Mouse (Mus musculus): Measurements from ENCODE around the gene Itgal. TPM values are rescaled to one million over a fixed set of nuclear protein-coding genes. Genes with fewer than 3 reads are reported as not detected.
A peak's percentile ranks its signal among the peaks of the same experiment; 100 is the strongest.
"Not testable (repeated sequence)": the region's sequence is repeated elsewhere in the genome, so short reads cannot be mapped to it uniquely, and the experiment has no call there.

Gene Itgal
- polyA plus RNA-seq, 1 experiment from 2014 or later, result 3.8 TPM

GRCm38 (mm10) chr7:127325550-127325949 is 29.5 kb downstream of the Itgal start:
- 81% methylated on average over 8 of the region's 8 CpGs for WGBS
- TF ChIP-seq EP300 (IDR thresholded peaks at IDR 0.05), result no peak
- no peak for TF ChIP-seq CTCF (IDR thresholded peaks at IDR 0.05)
- no peak overlapping the region for H3K9ac ChIP-seq (replicated peaks; ENCODE audit: low read depth)

DNA sequence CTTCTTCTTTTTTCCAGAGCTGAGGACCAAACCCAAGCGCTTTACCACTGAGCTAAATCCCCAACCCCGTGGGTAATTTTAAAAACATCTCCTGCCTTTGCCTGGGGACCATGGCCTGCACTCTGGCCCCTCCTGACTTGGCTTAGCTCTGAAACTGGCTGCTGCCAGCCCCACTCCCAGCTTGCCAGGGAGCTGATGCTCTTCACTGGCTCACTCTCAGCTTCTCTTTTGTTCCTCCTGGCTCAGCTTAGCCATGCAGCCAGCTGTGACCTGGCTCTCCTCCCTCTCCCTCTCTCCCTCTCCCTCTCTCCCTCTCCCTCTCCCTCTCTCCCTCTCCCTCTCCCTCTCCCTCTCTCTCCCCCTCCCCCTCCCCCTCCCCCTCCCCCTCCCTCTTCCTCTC is 30.6 kb downstream of the Itgal start:
- no peaks in the 10 kb centered on the region for H3K27me3 ChIP-seq (replicated peaks; ENCODE audit: insufficient read depth, low read length)

More at GRCm38 (mm10) chr7:127325550-127325949, 29.5 kb downstream of the Itgal start:
- ATAC-seq, result no peak
- Histone ChIP-seq H3K27me3 (replicated peaks; ENCODE audit: insufficient read depth, low read length) (no peaks in the 10 kb centered on the region), H3K36me3 (ENCODE audit: insufficient read depth, low read length) (no peaks in the 10 kb centered on the region), H3K9me3 (ENCODE audit: low read length) (no peaks in the 10 kb centered on the region), H3K4me1 (ENCODE audit: insufficient read depth, low read depth, low read length) (no peaks in the 10 kb centered on the region), H3K4me3 (ENCODE audit: low read depth, low read length) (no peak overlapping the region), H3K27ac (ENCODE audit: low read length) (no peak overlapping the region), H3K4me2 (replicated peaks; ENCODE audit: low read depth, low read length) (no peak overlapping the region)
- DNase-seq (ENCODE audit: low spot score), result no peak

DNA sequence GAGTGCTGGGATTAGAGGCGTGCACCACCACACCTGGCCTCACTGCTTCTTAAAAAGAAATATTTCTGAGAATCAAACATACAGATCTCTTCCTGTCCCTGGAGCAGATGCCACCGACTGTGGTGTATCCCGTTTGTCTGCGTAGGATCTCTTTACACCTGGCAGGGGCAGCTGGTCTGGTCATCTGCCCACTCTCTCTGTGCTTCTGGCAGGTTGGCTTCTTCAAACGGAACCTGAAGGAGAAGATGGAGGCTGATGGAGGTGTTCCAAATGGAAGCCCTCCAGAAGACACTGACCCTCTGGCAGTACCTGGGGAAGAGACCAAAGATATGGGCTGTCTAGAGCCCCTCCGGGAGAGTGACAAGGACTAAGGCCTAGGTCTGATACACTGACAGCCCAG is 37.2 kb downstream of the Itgal start:
- no peaks in the 10 kb centered on the region for H3K36me3 ChIP-seq (ENCODE audit: insufficient read depth, low read length)
- no peak overlapping the region for H3K4me3 ChIP-seq (ENCODE audit: low read depth, low read length)
- H3K4me1 ChIP-seq (ENCODE audit: insufficient read depth, low read depth, low read length), result no peaks in the 10 kb centered on the region
- no peak overlapping the region for H3K4me2 ChIP-seq (replicated peaks; ENCODE audit: low read depth, low read length)
- 74% methylated on average over 6 of the region's 6 CpGs for WGBS
- H3K27ac ChIP-seq (ENCODE audit: low read length), result no peak overlapping the region
- no peak for TF ChIP-seq CTCF (IDR thresholded peaks at IDR 0.05)
- no peak for TF ChIP-seq EP300 (IDR thresholded peaks at IDR 0.05)
- no peaks in the 10 kb centered on the region for H3K27me3 ChIP-seq (replicated peaks; ENCODE audit: insufficient read depth, low read length)
- DNase-seq (ENCODE audit: low spot score), result no peak
- no peaks in the 10 kb centered on the region for H3K9me3 ChIP-seq (ENCODE audit: low read length)
- H3K9ac ChIP-seq (replicated peaks; ENCODE audit: low read depth), result no peak overlapping the region
- no peak for ATAC-seq

More for the DNA sequence above, 30.6 kb downstream of the Itgal start:
- no peak overlapping the region for H3K4me2 ChIP-seq (replicated peaks; ENCODE audit: low read depth, low read length)
- H3K9ac ChIP-seq (replicated peaks; ENCODE audit: low read depth), result no peak overlapping the region
- no peaks in the 10 kb centered on the region for H3K4me1 ChIP-seq (ENCODE audit: insufficient read depth, low read depth, low read length)
- DNase-seq (ENCODE audit: low spot score) (no peak), ATAC-seq (no peak)
- no peak overlapping the region for H3K4me3 ChIP-seq (ENCODE audit: low read depth, low read length)
- TF ChIP-seq CTCF (IDR thresholded peaks at IDR 0.05) (no peak), EP300 (IDR thresholded peaks at IDR 0.05) (no peak)
- H3K9me3 ChIP-seq (ENCODE audit: low read length), result no peaks in the 10 kb centered on the region
- H3K27ac ChIP-seq (ENCODE audit: low read length), result no peak overlapping the region
- WGBS, result 42% methylated on average over 2 of the region's 2 CpGs
- H3K36me3 ChIP-seq (ENCODE audit: insufficient read depth, low read length), result no peaks in the 10 kb centered on the region

- Histone ChIP-seq H3K27ac (ENCODE audit: low read length) (no peak overlapping the region), H3K4me3 (ENCODE audit: low read depth, low read length) (no peak overlapping the region), H3K4me2 (replicated peaks; ENCODE audit: low read depth, low read length) (no peak overlapping the region), H3K36me3 (ENCODE audit: insufficient read depth, low read length) (no peaks in the 10 kb centered on the region), H3K9ac (replicated peaks; ENCODE audit: low read depth) (no peak overlapping the region), H3K4me1 (ENCODE audit: insufficient read depth, low read depth, low read length) (no peaks in the 10 kb centered on the region), H3K27me3 (replicated peaks; ENCODE audit: insufficient read depth, low read length) (no peaks in the 10 kb centered on the region), H3K9me3 (ENCODE audit: low read length) (no peaks in the 10 kb centered on the region)
- WGBS, result 64% methylated on average over 4 of the region's 4 CpGs
- ATAC-seq (no peak), DNase-seq (ENCODE audit: low spot score) (no peak)
- TF ChIP-seq CTCF (IDR thresholded peaks at IDR 0.05), result no peak
- TF ChIP-seq EP300 (IDR thresholded peaks at IDR 0.05), result no peak
Observed at GRCm38 (mm10) chr7:127335604-127336003, 39.5 kb downstream of the Itgal start.

- DNase-seq (ENCODE audit: low spot score) (no peak), ATAC-seq (no peak)
- no peaks in the 10 kb centered on the region for H3K36me3 ChIP-seq (ENCODE audit: insufficient read depth, low read length)
- no peak overlapping the region for H3K4me2 ChIP-seq (replicated peaks; ENCODE audit: low read depth, low read length)
- TF ChIP-seq CTCF (IDR thresholded peaks at IDR 0.05) (no peak), EP300 (IDR thresholded peaks at IDR 0.05) (no peak)
- no peaks in the 10 kb centered on the region for H3K4me1 ChIP-seq (ENCODE audit: insufficient read depth, low read depth, low read length)
- no peaks in the 10 kb centered on the region for H3K27me3 ChIP-seq (replicated peaks; ENCODE audit: insufficient read depth, low read length)
- H3K27ac ChIP-seq (ENCODE audit: low read length), result no peak overlapping the region
- 61% methylated on average over 4 of the region's 4 CpGs for WGBS
- no peak overlapping the region for H3K4me3 ChIP-seq (ENCODE audit: low read depth, low read length)
- H3K9ac ChIP-seq (replicated peaks; ENCODE audit: low read depth), result no peak overlapping the region
- H3K9me3 ChIP-seq (ENCODE audit: low read length), result no peaks in the 10 kb centered on the region
Observed at GRCm38 (mm10) chr7:127337636-127338035, 41.6 kb downstream of the Itgal start.

DNA sequence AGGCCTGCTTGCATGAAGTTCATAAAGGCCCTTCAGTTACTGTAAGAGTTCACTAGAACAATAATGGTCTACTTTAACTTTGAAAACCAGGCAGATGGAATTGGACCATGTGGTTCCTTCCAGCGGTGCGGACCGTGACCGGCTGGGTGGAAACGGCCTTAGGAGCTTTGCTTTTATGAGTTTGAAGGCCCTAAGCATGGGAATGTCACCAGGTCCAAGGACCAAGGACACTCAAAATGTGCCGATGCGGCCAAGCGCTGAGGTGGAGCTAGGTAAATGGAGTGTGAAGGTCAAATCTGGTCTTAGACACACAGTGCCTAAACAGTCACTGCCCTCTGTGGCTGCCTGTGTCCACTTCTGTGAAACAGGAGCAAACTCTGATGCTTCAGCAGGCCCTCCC is 45.3 kb downstream of the Itgal start:
- H3K27me3 ChIP-seq (replicated peaks; ENCODE audit: insufficient read depth, low read length), result no peaks in the 10 kb centered on the region
- no peak overlapping the region for H3K4me2 ChIP-seq (replicated peaks; ENCODE audit: low read depth, low read length)
- H3K36me3 ChIP-seq (ENCODE audit: insufficient read depth, low read length), result 0 out of 2 replicates have a peak, but pooled peaks cover 4% of the 10 kb centered on the region
- WGBS, result 96% methylated on average over 8 of the region's 8 CpGs
- H3K27ac ChIP-seq (ENCODE audit: low read length), result no peak overlapping the region
- no peaks in the 10 kb centered on the region for H3K9me3 ChIP-seq (ENCODE audit: low read length)
- H3K9ac ChIP-seq (replicated peaks; ENCODE audit: low read depth), result no peak overlapping the region
- H3K4me1 ChIP-seq (ENCODE audit: insufficient read depth, low read depth, low read length), result no peaks in the 10 kb centered on the region
- no peak overlapping the region for H3K4me3 ChIP-seq (ENCODE audit: low read depth, low read length)
- TF ChIP-seq EP300 (IDR thresholded peaks at IDR 0.05) (no peak), CTCF (IDR thresholded peaks at IDR 0.05) (no peak)
- DNase-seq (ENCODE audit: low spot score), result no peak
- ATAC-seq, result no peak

GRCm38 (mm10) chr7:127341861-127342260 is 45.8 kb downstream of the Itgal start:
- H3K9ac ChIP-seq (replicated peaks; ENCODE audit: low read depth); H3K36me3 ChIP-seq (ENCODE audit: insufficient read depth, low read length); H3K27ac ChIP-seq (ENCODE audit: low read length); H3K4me2 ChIP-seq (replicated peaks; ENCODE audit: low read depth, low read length); H3K4me3 ChIP-seq (ENCODE audit: low read depth, low read length); H3K4me1 ChIP-seq (ENCODE audit: insufficient read depth, low read depth, low read length); ATAC-seq; H3K27me3 ChIP-seq (replicated peaks; ENCODE audit: insufficient read depth, low read length); H3K9me3 ChIP-seq (ENCODE audit: low read length): not testable (repeated sequence)
- 76% methylated on average over 6 of the region's 6 CpGs for WGBS
- peak; percentile 44 for DNase-seq (ENCODE audit: low spot score)

Data from lung, postnatal 0 days (tissue).